Mouse (Mus musculus): ENCODE data around the gene Tmem106b.

The Tmem106b gene

DNA sequence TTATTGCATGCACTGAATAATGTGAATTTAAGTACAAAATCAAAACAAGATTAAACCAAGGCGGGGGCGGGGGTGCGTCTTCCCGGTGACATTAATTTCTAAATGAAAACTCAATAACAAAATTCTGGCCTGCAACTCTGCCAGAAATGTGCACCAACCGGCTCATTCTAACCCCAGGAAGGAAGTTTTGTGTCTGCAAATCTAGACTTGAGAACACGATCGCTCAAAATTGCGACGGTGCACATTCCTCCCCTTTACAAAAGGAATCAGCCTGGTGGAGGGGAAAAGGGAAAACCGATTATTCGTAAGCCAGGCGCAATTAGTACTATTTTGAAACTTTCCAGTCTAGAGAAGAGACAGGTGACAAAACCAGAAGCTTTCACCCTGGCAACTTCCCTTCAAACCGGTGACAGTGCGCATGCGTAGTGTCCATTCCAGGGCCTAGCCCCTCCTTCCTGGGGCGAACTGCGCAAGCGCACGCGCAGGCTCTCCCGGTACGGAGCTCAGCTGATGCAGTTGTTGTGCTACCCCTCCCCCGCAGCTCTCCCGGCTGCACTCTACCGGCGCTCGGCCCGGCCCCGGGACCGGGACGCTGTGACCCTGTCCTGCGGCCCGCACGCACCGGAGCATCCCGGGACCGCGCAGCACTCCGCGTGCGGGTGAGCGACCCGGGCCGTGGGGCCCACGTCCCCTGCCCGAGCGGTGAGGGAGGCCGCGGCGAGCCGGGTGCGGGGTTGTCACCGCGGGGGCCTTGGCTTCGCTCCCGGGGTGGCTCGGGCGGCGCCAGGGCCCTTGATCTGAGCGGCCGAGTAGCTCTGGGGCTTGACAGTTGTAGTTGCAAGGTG lies at the start of gene Tmem106b:
TSS of gene Tmem106b (plus strand) at position 458 of the 845 bp plus-strand sequence.
- peak; percentile 95 for DNase-seq (ENCODE audit: low read depth, low spot score)

DNA sequence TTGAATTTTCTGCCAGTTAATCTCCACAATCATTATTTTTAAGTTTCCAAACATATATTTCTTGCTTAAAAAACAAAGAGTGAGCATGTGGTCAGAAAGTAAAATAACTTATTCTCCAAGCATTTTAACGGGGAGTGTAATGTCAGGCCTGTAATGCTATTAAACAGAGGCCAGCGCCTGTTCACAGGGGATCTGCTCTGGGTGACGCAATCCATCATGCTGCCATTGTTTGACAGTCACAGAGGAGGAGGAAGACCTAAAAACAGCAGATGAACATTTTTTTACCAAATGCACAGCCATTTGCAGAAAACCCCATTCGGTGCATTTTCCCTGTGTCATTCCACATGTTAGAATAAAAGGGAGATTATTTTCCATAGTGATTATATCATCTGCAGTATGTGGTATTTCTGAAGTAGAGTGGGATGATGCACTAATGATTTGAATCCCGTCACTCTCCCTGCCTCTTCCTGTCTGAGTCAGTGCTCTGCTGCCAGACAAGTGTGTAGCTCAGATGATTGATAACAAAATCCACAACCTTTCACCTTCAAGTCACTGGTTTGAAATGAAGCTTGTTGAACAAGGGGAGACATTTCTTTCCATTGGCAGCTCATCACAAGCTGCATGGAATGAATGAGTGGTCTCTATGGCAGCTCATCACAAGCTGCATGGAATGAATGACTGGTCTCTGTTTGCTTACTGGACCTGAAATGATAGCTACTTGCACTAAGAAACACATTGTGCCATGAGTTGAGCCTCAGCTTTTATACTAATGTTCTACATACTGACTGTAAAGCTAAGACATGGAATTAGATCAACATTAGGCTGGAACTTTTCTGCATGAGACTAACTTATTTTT lies 48.1 kb upstream of the Tmem106b start:
- DNase-seq (ENCODE audit: low read depth, low spot score), result no peak

DNA sequence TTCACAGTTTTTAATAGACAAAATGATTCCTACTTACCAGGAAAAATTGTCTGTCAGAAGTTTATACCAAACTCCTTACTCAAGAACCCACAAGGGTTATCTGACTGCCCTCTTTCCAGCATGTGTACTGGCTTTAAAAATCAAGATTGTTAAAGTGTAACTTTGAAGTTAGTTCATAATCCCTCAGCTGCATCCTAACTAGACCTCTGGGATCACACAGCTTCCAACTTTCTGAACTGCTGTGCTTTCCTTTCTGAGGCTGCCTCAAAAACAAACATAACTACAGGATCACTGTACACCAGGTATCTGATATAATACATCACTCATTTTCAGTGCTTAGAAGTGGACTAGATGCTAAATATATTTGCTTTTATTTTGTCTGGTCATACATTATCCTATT lies 39.0 kb upstream of the Tmem106b start:
- no peak for DNase-seq (ENCODE audit: low read depth, low spot score)

DNA sequence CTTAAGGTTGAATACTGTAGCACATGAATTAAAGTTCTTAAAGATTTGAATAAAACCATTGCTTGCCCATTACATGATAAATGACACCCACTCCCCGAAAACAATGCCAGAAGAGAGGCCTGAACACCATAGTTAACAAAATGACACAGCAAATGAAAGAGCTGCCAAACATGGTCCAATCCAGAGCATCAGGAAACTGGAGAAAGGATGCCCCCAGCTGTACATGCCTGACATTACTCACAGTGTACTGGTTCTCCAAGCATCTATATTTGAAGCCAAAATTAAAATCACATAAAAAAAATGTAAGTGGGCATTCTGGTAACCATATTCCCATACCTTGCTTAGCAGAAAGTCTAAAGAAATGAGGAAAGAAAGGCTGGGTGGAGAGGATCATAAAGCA lies 38.6 kb upstream of the Tmem106b start:
- DNase-seq (ENCODE audit: low read depth, low spot score), result no peak

DNA sequence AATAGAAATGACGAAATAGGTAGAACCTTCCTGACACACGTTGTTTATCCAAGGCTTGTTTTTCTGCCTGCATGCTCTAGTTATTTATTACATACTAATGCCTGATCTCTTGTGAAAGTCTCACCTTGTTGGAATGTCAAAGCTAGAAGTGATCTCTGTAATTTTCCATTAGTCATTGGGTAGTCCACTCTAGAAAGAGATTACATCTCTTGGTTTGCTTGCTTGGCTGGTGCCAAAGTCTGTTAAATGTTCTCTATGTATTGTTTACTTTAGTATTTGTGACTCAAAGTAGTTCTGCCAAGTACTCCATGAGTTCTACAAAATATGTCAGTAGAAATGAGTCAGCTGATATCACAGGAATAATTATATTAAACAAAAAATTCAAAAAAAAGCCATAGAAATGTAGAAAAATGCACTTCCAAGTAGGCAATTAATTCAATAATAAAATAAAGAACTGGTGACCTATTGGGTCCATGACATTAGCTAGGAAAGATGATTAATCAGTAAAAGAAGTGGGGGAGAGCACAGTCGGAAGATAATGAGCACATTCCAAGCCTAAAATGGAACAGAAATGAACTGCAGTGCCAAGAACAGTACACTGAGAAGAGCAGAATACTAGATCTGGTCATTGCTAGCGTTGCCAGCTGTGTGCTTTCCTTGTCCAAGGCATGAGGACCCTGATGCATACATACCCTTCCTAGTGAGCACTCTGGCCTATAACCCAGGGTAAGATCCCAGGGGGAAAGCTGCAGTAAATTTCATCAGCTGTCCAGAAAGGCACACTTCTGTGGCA lies 17.0 kb upstream of the Tmem106b start:
- no peak for DNase-seq (ENCODE audit: low read depth, low spot score)

DNA sequence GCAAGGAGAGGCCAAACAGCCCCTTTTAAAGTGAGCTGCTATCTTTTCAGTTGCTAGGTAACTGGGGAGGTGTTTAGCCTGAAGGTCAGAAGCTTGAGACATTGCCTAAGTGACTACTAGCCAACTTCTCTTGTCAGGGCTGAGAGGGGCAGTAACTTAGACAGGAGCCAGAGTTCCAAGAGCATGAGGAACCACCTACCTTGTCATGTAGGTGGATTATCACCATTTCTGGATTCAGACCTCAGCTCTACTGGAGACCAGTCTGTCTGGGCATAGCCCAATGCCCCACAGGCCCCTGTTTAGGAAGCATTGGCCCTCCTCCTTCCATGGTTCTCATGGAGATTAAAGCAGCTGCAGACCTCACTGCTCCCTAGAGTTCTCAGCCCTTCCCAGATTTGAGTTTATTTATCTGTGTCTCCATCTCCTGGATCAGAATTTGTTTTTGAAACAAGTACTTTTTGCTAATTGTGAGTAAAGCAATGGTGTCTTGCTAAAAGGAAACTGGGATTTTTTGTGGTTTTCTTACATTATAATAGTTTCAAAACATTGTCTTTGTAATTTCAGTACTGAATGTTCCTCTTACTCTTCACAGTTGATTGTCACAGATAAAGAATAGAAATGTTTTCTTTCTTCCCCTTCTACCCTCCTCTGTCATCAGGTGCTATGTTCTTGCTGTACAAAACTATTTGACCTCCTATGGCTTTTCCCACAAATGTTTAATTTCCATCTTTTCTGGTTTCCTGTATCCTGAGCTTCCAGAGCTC lies 8.1 kb upstream of the Tmem106b start:
- DNase-seq (ENCODE audit: low read depth, low spot score), result no peak

DNA sequence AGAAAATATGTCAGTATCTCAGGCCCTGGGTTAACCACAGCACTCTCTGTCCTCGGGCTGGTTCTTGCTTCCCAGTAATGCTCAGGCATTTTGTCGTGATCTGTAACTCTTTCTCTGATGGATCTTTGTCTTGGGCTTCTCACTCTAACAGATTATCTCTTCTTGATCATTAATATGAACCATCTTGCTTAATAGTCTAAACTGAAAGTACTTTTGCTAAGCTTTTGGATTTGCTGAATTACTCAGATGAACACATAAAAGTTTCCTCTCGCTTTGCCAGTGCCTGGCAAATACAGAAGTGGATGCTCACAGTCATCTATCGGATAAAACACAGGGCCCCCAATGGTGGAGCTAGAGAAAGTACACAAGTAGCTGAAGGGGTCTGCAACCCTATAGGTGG lies 7.5 kb upstream of the Tmem106b start:
- DNase-seq (ENCODE audit: low read depth, low spot score), result no peak

DNA sequence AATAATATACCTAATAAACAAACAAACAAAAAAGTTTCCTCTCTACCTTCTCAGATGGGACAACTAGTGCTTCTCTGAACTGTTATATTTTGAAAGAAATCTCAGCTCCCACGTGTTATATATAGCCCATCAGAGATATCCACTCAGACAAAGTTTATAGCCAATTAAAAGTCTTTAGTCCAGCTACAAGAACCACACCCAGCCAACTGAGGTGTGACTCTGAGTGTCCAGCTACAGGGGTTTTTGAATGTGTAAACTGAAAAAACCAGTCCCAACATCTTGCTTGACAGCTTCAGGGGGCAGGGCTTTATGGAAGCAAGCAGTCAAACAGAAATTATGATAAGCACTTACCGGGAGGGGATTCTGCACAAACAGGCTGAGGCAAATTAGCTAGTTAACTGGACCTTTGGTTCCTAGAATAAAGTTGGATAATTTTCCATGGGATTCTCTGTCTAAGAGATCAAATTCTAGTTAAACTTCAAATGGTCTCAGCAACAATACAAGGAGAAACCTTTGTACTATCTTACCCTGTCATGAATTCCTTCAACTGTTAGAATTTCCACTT lies 6.8 kb upstream of the Tmem106b start:
- no peak for DNase-seq (ENCODE audit: low read depth, low spot score)

DNA sequence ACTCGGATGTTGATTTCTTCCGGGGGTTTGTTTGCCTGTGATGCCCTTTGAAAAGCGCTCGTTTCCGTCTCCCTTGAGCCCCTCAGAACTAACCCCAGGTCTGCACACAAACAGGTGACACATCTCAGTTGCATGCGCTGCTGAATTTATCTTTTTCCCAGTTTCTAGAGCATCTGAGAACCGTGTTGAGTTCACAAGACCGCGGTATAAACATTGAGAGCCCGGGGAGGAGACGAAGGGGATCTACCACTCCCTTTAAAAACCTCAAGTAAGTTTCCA lies 527 bp downstream of the Tmem106b start:
- no peak for DNase-seq (ENCODE audit: low read depth, low spot score)

DNA sequence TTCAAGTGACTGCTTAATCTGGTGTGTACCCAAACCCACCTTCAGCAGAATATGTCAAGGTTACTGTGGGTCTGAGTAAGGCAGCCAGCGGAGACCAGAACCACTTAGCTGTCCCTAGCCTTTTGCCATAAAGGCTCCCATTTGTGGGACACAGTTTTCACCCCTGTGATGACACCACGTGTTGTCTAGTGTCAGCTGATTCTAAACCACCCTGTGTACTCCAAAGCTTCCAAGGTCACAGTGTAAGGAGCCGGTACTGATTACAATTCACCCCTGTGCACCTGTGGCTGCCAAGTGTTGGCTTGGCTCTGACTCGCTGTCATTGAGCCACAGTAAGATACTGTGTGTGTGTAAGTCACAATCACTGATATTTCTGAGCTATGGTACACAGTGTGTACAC lies 926 bp downstream of the Tmem106b start:
- DNase-seq (ENCODE audit: low read depth, low spot score), result peak; percentile 2

DNA sequence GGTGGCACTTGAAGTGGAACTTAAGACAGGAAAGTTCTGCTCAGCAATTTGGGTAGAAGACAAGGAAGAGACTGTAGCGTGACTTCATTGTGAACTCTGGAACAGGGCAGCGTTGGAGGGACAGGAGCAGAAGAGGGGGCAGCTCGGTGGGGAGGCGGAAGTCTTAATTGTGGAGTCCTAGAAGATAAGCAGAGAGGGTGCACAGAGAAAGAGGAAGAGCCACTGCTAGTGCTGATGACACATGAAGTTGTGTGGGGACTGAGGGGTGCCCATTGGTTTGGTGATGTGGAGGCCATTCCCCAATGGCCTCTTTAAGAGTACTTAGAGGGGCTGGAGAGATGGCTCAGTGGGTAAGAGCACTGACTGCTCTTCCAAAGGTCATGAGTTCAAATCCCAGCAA lies 3.5 kb downstream of the Tmem106b start:
- no peak for DNase-seq (ENCODE audit: low read depth, low spot score)

DNA sequence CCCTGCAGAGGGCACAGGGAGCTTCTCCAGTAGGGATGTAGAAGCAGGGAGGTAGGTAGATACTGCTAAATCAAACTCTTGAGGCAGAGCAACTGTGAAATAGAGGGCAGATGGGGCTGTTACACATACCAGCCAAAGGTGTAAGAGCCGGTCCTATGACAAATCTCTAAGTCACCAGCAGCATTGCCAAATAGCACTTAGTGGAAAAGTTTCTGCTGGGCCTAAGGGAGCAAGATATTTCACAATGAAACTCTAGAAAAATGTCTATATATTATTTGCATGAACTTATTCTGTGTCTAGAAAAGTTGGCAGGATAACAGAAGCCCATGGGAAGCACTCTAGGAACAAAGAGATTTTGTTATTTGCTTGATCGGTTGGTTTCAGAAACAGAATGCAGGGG lies 4.3 kb downstream of the Tmem106b start:
- DNase-seq (ENCODE audit: low read depth, low spot score), result no peak

DNA sequence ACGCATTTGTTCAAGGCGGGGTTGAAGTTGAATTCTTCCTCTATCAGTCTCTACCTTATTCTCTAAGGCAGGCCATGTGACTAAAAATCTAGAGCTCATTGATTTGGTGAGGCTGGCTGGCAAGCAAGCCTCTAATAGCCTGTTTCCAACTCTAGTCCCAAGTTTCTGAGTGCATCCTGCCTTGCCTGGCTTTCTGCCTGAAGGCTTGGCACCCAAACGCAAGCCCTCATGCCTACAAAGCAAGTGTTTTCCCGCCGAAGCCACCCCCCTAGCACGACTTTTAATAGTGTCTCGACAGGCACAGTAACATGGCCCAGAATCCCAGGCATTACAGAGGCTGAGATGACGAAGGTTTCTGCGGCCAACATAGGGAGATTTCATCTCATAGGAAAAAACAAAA lies 13.3 kb downstream of the Tmem106b start:
- DNase-seq (ENCODE audit: low read depth, low spot score), result no peak

DNA sequence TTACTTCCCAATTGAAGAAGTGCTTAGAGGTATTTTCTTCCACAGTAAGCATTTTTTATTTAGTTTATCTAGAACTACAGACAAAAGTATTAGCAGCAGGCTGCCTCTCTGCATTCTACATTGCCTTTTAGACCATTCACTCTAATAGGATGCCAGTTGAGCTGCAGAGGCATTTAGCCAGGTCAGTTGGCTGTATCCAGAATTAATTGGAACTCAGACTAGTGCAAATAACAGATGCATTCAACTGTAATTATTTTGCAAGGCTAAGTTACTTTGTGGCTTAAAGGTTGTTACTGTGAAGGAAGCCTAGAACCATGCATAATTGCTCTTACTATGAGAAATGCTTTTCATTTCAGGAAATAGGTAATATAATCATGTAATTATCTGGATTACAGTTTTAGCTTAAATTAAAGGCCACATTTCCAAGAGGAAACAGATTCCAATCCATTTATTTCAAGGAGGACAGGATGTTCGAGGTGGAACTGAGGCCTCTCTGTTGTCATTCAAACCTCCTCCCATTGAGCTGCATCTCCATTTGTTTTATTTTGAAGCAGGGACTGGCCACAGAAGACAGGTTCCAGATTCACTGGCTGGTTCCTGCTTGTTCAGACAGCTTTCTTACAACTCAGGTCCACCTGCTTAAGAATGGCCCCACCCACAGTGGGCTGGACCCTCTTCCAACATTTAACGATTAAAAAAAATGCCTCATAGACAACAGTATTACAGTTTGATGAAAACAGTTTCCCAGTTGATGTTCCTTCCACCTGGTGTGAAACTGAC lies 27.3 kb downstream of the Tmem106b start:
- DNase-seq (ENCODE audit: low read depth, low spot score), result no peak

DNA sequence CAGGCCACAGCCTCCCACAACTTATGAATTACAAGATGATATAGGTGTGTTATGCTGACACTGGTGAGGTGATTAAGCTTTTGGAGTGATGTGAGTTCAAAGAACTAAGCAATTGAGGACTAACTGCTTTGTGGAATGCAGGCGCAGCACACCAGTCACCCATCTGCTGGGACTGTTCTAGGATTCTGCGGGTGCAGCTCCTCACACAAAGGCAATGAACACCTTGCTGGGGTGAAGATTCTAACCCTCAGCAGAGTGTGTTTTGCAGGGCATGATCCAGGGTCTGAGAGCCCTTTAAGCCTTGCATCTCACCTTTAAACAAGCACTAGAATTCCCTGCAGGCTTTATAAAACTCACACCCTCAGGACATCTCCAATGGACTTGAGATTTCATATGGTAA lies 30.6 kb downstream of the Tmem106b start:
- no peak for DNase-seq (ENCODE audit: low read depth, low spot score)

DNA sequence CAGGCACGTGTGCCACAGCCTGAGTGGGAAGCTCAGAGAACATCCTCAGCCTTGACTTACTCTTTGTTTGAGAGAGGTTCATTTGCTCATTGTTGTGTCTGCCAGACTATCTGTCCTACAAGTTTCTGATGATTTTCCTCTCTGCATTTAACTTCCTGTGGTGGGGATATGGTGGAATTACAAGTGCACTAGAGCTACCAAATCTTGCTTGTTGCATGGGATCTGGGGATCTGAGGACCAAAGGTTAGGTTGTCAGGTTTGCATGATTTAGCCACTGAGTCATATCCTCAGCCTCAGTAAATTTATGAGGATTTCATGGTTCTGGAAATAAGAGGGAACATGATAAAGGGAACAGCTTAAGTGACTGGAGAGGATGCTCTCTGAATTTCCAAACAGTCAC lies 39.1 kb downstream of the Tmem106b start:
- no peak for DNase-seq (ENCODE audit: low read depth, low spot score)

DNA sequence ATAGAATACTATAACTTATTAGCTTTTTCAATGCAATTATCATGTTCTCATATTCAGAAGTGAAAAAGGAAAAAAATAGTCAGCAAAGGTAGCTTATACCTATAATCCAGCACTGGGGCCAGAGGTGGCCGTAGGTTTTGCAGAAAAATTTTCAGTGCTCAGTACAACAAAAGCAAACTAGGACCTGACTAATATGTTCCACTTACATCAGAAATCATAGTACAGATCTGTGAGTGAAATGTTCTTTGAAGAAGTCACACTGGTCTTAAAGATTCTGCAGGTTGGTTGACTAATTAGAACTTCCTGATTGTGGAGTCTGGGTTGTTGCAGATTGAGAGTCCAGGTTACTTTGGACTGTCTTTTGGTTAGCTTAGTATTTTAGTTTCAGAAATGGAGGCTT lies 67.7 kb downstream of the Tmem106b start:
- DNase-seq (ENCODE audit: low read depth, low spot score), result no peak
